Mouse (Mus musculus) CH12.LX (cell line): ENCODE results near the gene Gm10944. TPM values are rescaled to one million over a fixed set of nuclear protein-coding genes. Genes with fewer than 3 reads are reported as not detected.

Experiments used
- DNase-seq: peaks from one replicate; pipeline ENCODE4 v3.0.0-alpha.2; 2013; ENCODE audit errors: extremely low read depth
- H3K27ac ChIP-seq: 2 replicates; pipeline ENCODE4 v1.5.1; 2012; ENCODE audit warnings: low read depth, mild to moderate bottlenecking, control low read depth, moderate library complexity; ENCODE audit not compliant: insufficient read depth
- H3K27me3 ChIP-seq: replicated peaks from 2 replicates; pipeline ENCODE3; 2012; ENCODE audit warnings: inconsistent platforms
- H3K36me3 ChIP-seq, 2 experiments: replicated peaks in 1 of 2; 2 replicates each; pipeline versions ENCODE3 to v1.6.1; 2012; ENCODE audit warnings: inconsistent platforms in 1 of 2, low read length in 1 of 2, mild to moderate bottlenecking in 1 of 2, mixed read lengths in 1 of 2, moderate library complexity in 1 of 2; ENCODE audit not compliant: control insufficient read depth in 1 of 2, insufficient read depth in 1 of 2
- H3K4me1 ChIP-seq, 2 experiments: 2 replicates each; pipeline ENCODE4 v1.6.1; 2012; ENCODE audit warnings: inconsistent platforms in 1 of 2, moderate library complexity in 1 of 2; ENCODE audit not compliant: insufficient read depth in 2 of 2, control insufficient read depth in 1 of 2
- H3K4me2 ChIP-seq: 2 replicates; pipeline ENCODE4 v1.6.1; 2012; ENCODE audit warnings: low read depth, mild to moderate bottlenecking, control low read depth; ENCODE audit not compliant: poor library complexity, insufficient read depth, severe bottlenecking
- H3K4me3 ChIP-seq, 3 experiments: fragments of 150-350 bp in 1 of 3; sonication (generic) in 1 of 3; replicated peaks in 1 of 3; 2 replicates each; pipeline versions ENCODE3 to v1.5.1; 2011 to 2012; ENCODE audit warnings: low read depth in 2 of 3, low read length in 2 of 3, mild to moderate bottlenecking in 2 of 3, moderate library complexity in 2 of 3, control low read depth in 1 of 3, improper control_type of control experiment in 1 of 3, inconsistent platforms in 1 of 3, mixed read lengths in 1 of 3; ENCODE audit not compliant: poor library complexity in 1 of 3
- H3K79me2 ChIP-seq: replicated peaks from 2 replicates; pipeline ENCODE4 v1.6.1; 2012; ENCODE audit warnings: mild to moderate bottlenecking, moderate library complexity; ENCODE audit not compliant: control insufficient read depth, poor library complexity, insufficient read depth, severe bottlenecking; ENCODE audit errors: extremely low read depth
- H3K9ac ChIP-seq: 2 replicates; pipeline ENCODE4 v1.6.1; 2012; ENCODE audit warnings: low read depth, mild to moderate bottlenecking, control low read depth, moderate library complexity; ENCODE audit not compliant: insufficient read depth
- H3K9me3 ChIP-seq: replicated peaks from 2 replicates; pipeline ENCODE3; 2012; ENCODE audit warnings: low read length, inconsistent platforms, mixed read lengths
- CTCF ChIP-seq, 2 experiments: IDR thresholded peaks in 1 of 2; conservative IDR thresholded peaks in 1 of 2; 2 replicates each; pipeline ENCODE4 v1.5.1; 2011 to 2012; ENCODE audit warnings: low read depth in 2 of 2, low read length in 2 of 2, improper control_type of control experiment in 1 of 2, inconsistent platforms in 1 of 2, mild to moderate bottlenecking in 1 of 2, moderate library complexity in 1 of 2
- E2F4 ChIP-seq: IDR thresholded peaks from 2 replicates; pipeline ENCODE4 v1.6.1; 2011; ENCODE audit warnings: low read depth, low read length, improper control_type of control experiment; ENCODE audit not compliant: insufficient replicate concordance
- ELF1 ChIP-seq: IDR thresholded peaks from 2 replicates; pipeline ENCODE4 v1.6.1; 2014; ENCODE audit warnings: low read depth, mild to moderate bottlenecking, inconsistent platforms, low read length, improper control_type of control experiment
- ETS1 ChIP-seq: conservative IDR thresholded peaks from 2 replicates; pipeline ENCODE4 v1.6.1; 2012; ENCODE audit warnings: low read depth, mild to moderate bottlenecking, inconsistent platforms, low read length, improper control_type of control experiment, moderate library complexity
- HCFC1 ChIP-seq: IDR thresholded peaks from 2 replicates; pipeline ENCODE4 v1.6.1; 2012; ENCODE audit warnings: low read depth, mild to moderate bottlenecking, inconsistent platforms, low read length, improper control_type of control experiment
- JUND ChIP-seq: conservative IDR thresholded peaks from 2 replicates; pipeline ENCODE4 v1.6.1; 2011; ENCODE audit warnings: low read depth, low read length, improper control_type of control experiment
- KAT2A ChIP-seq: IDR thresholded peaks from 2 replicates; pipeline ENCODE4 v1.6.1; 2012; ENCODE audit warnings: low read length, improper control_type of control experiment, inconsistent platforms; ENCODE audit not compliant: insufficient replicate concordance
- MAFK ChIP-seq: IDR thresholded peaks from 2 replicates; pipeline ENCODE4 v1.6.1; 2011; ENCODE audit warnings: low read length, improper control_type of control experiment; ENCODE audit not compliant: insufficient replicate concordance
- MAX ChIP-seq: IDR thresholded peaks from 2 replicates; pipeline ENCODE4 v1.6.1; 2011; ENCODE audit warnings: low read length, improper control_type of control experiment
- MAZ ChIP-seq: IDR thresholded peaks from 2 replicates; pipeline ENCODE4 v1.6.1; 2012; ENCODE audit warnings: low read depth, mild to moderate bottlenecking, inconsistent platforms, low read length, improper control_type of control experiment, moderate library complexity
- MEF2A ChIP-seq: IDR thresholded peaks from 2 replicates; pipeline ENCODE4 v1.6.1; 2014; ENCODE audit warnings: low read depth, mild to moderate bottlenecking, inconsistent platforms, low read length, improper control_type of control experiment, borderline replicate concordance
- MXI1 ChIP-seq: IDR thresholded peaks from 2 replicates; pipeline ENCODE4 v1.6.1; 2011; ENCODE audit warnings: mild to moderate bottlenecking, low read depth, low read length, improper control_type of control experiment
- MYC ChIP-seq: IDR thresholded peaks from 2 replicates; pipeline ENCODE4 v1.6.1; 2011; ENCODE audit warnings: low read depth, mild to moderate bottlenecking, improper control_type of control experiment, low read length
- NELFE ChIP-seq: IDR thresholded peaks from 2 replicates; pipeline ENCODE4 v1.6.1; 2011; ENCODE audit warnings: low read depth, low read length, improper control_type of control experiment
- NRF1 ChIP-seq: IDR thresholded peaks from 2 replicates; pipeline ENCODE4 v1.6.1; 2014; ENCODE audit warnings: low read depth, mild to moderate bottlenecking, inconsistent platforms, low read length, improper control_type of control experiment, moderate library complexity
- PAX5 ChIP-seq: IDR thresholded peaks from 2 replicates; pipeline ENCODE4 v1.6.1; 2012; ENCODE audit warnings: low read length, inconsistent platforms, mixed read lengths
- POLR2A ChIP-seq: IDR thresholded peaks from 2 replicates; pipeline ENCODE4 v1.6.1; 2011; ENCODE audit warnings: low read depth, mild to moderate bottlenecking, improper control_type of control experiment, low read length
- SIN3A ChIP-seq: IDR thresholded peaks from 2 replicates; pipeline ENCODE4 v1.6.1; 2012; ENCODE audit warnings: low read length, improper control_type of control experiment, inconsistent platforms
- SMC3 ChIP-seq: IDR thresholded peaks from 2 replicates; pipeline ENCODE4 v1.6.1; 2011; ENCODE audit warnings: low read depth, low read length, improper control_type of control experiment
- TBP ChIP-seq: conservative IDR thresholded peaks from 2 replicates; pipeline ENCODE4 v1.6.1; 2011; ENCODE audit warnings: low read depth, low read length, improper control_type of control experiment
- UBTF ChIP-seq: IDR thresholded peaks from 2 replicates; pipeline ENCODE4 v1.6.1; 2012; ENCODE audit warnings: low read depth, mild to moderate bottlenecking, inconsistent platforms, low read length, improper control_type of control experiment, moderate library complexity
- USF2 ChIP-seq: conservative IDR thresholded peaks from 2 replicates; pipeline ENCODE4 v1.6.1; 2011; ENCODE audit warnings: low read depth, low read length, improper control_type of control experiment
- ZC3H11A ChIP-seq: IDR thresholded peaks from 2 replicates; pipeline ENCODE4 v1.6.1; 2012; ENCODE audit warnings: low read depth, mild to moderate bottlenecking, inconsistent platforms, low read length, improper control_type of control experiment
- ZKSCAN1 ChIP-seq: IDR thresholded peaks from 2 replicates; pipeline ENCODE4 v1.6.1; 2012; ENCODE audit warnings: low read depth, inconsistent platforms, low read length, improper control_type of control experiment, borderline replicate concordance
- ZMIZ1 ChIP-seq: IDR thresholded peaks from 2 replicates; pipeline ENCODE4 v1.6.1; 2012; ENCODE audit warnings: low read depth, mild to moderate bottlenecking, inconsistent platforms, low read length, improper control_type of control experiment
- ZNF384 ChIP-seq: IDR thresholded peaks from 2 replicates; pipeline ENCODE4 v1.6.1; 2012; ENCODE audit warnings: low read depth, low read length, improper control_type of control experiment, inconsistent platforms
- dilution Hi-C: fragments of 300-500 bp; cut with MboI; formaldehyde crosslinking; loops from 2 replicates; pipeline ENCODE4 v1.14.3; 2020; ENCODE audit warnings: low sequenced_read_pairs; ENCODE audit not compliant: extremely low pct_unique_long_range_greater_than_20kb, extremely low pct_ligation_motif_present
- in situ Hi-C: fragments of 300-500 bp; cut with MboI; formaldehyde crosslinking; loops from 3 replicates; pipeline ENCODE4 v1.14.3; 2019; ENCODE audit warnings: low sequenced_read_pairs, low pct_ligation_motif_present, low pct_unique_long_range_greater_than_20kb, mixed read lengths
- polyA plus RNA-seq: library from polyadenylated mRNA; unstranded; fragments of >175 nt; gene quantifications from 2 replicates; pipeline ENCODE4 v1.2.1, GENCODE M21; 2012; ENCODE audit warnings: low read depth; ENCODE audit not compliant: insufficient read length
- total RNA-seq, 2 experiments: library from RNA; depleted of rRNA; stranded (reverse); fragments of 300-350 nt in 1 of 2; fragments of >200 nt in 1 of 2; gene quantifications; 2 replicates each; pipeline ENCODE4 v1.2.3; 2012 to 2014

Gene Gm10944
- total RNA-seq (2012; rRNA removed), result not detected in 2 replicates
- total RNA-seq (2014; rRNA removed), result not detected in 2 replicates
- not detected in 2 replicates for polyA plus RNA-seq

GRCm38 (mm10) chr10:10681048-10681447 is at the start of gene Gm10944:
TSS of gene Gm10944 (plus strand) at chr10:10681348.
- Histone ChIP-seq H3K9me3 (no peaks in the 10 kb centered on the region), H3K36me3 (no peaks in the 10 kb centered on the region), H3K27me3 (no peaks in the 10 kb centered on the region), H3K4me1 (no peaks in the 10 kb centered on the region), H3K79me2 (no peaks in the 10 kb centered on the region), H3K27ac (no peak within 1 kb of the TSS), H3K4me3 (no peak within 1 kb of the TSS), H3K9ac (no peak within 1 kb of the TSS), H3K4me2 (no peak within 1 kb of the TSS)
- dilution Hi-C loops (no loop called here), in situ Hi-C loops (no loop called here)
- TF ChIP-seq MAZ (no peak), HCFC1 (no peak), ZKSCAN1 (no peak), ZMIZ1 (no peak), KAT2A (no peak), MYC (no peak), ETS1 (no peak), ZC3H11A (no peak), POLR2A (no peak)
- DNase-seq, result no peak

- no peak for DNase-seq
- in situ Hi-C loops, result no loop called here
- dilution Hi-C loops, result no loop called here
Observed at GRCm38 (mm10) chr10:10655991-10656390, 25.2 kb upstream of the Gm10944 start.

GRCm38 (mm10) chr10:10656621-10657020 is 24.5 kb upstream of the Gm10944 start:
- DNase-seq, result no peak
- Histone ChIP-seq H3K9ac (no peak overlapping the region), H3K4me1 (no peaks in the 10 kb centered on the region), H3K36me3 (no peaks in the 10 kb centered on the region), H3K9me3 (no peaks in the 10 kb centered on the region), H3K27ac (no peak overlapping the region), H3K4me2 (no peak overlapping the region), H3K4me3 (no peak overlapping the region), H3K27me3 (no peaks in the 10 kb centered on the region), H3K79me2 (no peaks in the 10 kb centered on the region)
- TF ChIP-seq MAZ (no peak), CTCF (conservative IDR thresholded peaks at IDR 0.05 in 1 of 2, IDR thresholded peaks at IDR 0.05 in 1 of 2; ENCODE audit: low read depth in 2 of 2, low read length in 2 of 2) (no peak), UBTF (no peak), NELFE (no peak), E2F4 (no peak), HCFC1 (no peak), ZMIZ1 (no peak), USF2 (no peak), KAT2A (no peak), JUND (no peak), MEF2A (no peak), PAX5 (no peak), ZNF384 (no peak), NRF1 (no peak), MAFK (no peak), SMC3 (no peak), MAX (no peak), SIN3A (no peak)
- dilution Hi-C loops (no loop called here), in situ Hi-C loops (no loop called here)

More at GRCm38 (mm10) chr10:10655991-10656390, 25.2 kb upstream of the Gm10944 start:
- Histone ChIP-seq H3K27ac (no peak overlapping the region), H3K4me1 (no peaks in the 10 kb centered on the region), H3K27me3 (no peaks in the 10 kb centered on the region), H3K79me2 (no peaks in the 10 kb centered on the region), H3K36me3 (no peaks in the 10 kb centered on the region), H3K4me2 (no peak overlapping the region), H3K9me3 (no peaks in the 10 kb centered on the region), H3K4me3 (no peak overlapping the region), H3K9ac (no peak overlapping the region)
- TF ChIP-seq ELF1 (no peak), TBP (no peak), MAFK (no peak), MXI1 (no peak)
